Mouse (Mus musculus): Measurements from ENCODE around the gene Slc13a2.

Gene Slc13a2

DNA sequence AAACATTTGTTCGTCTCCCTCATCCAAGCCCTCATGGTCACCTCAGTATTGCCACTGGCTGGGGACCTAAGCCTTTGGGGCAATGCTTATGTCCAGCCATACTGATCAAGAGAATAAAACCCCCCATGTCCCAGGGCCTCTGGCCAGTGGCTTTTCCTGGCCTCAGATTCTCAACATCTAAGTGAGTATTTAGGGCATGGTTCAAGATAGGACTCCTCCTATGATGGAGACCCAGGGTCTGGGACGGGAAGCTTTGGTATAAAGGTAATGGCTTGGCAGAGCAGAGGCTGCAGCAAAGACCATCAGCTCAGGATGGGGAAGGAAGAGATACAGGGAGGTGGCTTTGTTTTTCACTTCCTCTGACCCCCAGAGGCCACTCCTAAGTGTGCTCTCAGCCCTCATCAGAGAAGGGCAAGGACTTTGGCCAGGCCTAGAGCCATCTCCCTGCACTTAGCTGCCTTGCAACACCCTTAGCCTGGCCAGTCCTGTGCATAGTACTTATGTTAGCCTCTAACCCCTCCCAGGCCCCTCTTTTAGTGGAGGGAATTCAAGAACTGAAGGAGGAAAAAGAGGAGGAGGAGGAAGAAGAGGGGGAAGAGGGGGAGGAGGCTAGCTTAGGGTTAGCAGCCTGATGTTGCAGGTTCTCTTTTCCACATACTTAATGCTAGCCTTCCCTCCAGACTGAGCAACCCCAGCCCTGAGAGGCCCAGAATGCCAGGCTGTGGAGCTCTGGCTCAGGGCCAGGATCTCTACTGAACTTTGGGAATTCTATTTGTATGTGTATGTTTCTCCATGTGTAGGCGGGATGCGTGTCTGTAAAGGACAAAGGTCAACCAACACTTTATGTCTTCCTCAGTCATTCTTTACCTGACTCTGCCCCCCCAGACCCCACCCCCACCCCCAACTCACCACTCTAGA lies 72.3 kb downstream of the Slc13a2 start:
- no peak for DNase-seq

DNA sequence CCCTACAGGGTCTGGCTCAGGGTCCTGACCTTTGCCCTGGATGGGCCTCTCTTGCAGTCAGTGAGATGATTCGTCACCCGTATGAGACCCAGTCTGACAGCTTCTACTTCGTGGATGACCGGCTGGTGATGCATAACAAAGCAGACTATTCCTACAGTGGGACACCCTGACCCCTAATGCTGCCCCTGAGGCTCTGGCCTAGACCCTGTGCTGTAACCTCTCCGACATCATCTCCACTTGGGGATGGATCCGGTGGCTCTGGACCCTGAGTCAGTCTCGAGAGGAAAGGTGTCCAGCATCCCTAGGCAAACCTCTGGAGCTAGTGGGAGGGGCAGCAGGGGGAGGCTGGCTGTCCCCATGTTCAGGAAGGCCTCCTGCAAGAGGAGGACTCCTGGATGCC lies 73.5 kb downstream of the Slc13a2 start:
- DNase-seq, result no peak

DNA sequence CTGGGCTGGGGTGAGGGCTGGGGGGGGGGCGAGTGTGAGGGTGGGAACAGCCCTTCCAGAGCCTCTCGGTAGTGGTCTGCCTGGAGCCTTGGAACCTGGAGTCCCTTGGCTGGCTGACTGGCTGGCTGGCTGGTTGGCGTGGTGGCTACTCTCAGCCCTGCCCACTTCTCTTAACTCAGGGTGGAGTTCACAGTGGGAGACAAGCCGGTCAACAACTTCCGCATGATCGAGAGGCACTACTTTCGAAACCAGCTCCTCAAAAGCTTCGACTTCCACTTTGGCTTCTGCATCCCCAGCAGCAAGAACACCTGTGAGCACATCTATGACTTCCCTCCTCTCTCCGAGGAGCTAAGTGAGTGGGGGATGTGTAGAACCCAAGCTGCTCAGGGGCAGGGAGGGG lies 74.1 kb downstream of the Slc13a2 start:
- peak; percentile 62 for DNase-seq
